Mouse (Mus musculus): ENCODE data around the gene Fignl1.

Fignl1 gene

DNA sequence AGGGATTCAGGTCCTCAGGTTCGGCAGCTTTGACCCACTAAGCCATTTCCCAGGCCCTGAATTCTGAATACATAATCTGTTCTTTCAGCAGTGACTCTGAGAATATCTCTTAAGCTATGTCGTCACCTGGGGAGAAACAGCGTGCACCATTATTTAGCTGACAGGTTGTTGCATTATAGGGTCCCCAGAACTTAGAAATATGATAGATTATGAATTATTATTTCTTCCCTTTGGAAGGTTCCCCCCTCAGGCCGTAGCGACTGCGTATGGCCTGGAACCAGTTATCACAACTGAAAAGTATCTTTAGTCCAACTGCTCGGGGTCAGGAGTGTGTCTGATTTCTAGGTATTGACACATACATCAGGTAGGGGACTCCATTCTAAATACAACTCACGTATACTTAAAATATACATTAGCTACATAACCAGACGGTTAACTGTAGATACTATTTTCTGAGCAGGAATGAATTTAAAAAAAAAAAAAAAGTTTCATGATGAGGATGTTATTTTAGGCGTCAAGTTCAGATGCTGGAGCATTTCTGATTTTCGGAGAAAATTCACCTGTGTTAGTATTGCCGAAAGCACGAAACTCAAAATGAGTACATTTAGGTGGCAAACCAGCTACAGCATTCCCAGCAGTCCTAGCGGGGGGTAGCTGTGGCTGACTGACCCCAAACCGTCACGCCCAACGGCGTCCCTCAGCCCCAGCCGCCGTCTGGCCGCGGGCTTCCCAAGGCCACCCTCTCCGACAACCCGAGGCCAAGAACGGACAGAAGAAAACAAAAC, 535 bp downstream of the Fignl1 start:
- no peak for DNase-seq

- no peak for DNase-seq
Measured at GRCm38 (mm10) chr11:11805951-11806350, 2.8 kb downstream of the Fignl1 start.

- DNase-seq: no peak
Measured at GRCm38 (mm10) chr11:11804421-11804820, 4.3 kb downstream of the Fignl1 start.

DNA sequence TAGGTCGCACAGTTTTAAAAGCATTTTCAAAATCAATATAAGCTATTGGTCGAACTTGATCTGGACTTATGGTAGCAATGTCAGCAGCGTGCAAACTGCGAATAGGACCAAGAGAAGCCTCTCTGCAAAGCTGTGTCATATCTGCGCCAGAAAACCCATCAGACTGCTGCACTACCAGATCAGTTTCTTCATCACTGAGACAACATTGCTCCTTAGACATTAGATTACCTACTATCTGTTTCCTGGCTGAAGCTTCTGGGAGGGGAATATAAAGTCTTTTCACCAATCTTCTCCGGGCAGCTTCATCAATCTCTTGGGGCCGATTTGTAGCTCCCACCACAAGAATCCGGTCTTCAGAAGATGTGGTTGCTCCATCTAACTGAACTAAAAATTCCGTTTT, 7.7 kb downstream of the Fignl1 start:
- DNase-seq: no peak

- no peak for DNase-seq
Measured at GRCm38 (mm10) chr11:11800304-11800703, 8.5 kb downstream of the Fignl1 start.

GRCm38 (mm10) chr11:11798690-11799089, 10.1 kb downstream of the Fignl1 start:
- DNase-seq: no peak

DNA sequence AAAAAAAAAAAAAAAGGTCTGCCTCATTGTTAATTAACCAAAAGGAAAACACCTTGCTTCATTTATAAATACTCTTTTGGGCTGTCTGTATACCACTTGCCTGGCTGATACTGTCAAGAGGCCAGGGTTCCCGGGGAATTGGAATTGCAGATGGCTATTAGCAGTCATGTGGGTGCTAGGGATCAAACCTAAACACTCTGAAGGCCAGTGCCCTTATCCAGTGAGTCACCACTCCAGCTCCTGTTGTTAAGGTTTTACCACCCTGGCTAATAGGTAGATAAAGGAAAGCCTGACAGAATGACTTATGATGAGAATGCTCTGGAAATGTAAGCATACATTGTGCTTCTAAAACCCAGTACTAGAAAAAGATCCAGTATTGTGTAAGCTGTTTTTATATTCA, 14.1 kb downstream of the Fignl1 start:
- no peak for DNase-seq

DNA sequence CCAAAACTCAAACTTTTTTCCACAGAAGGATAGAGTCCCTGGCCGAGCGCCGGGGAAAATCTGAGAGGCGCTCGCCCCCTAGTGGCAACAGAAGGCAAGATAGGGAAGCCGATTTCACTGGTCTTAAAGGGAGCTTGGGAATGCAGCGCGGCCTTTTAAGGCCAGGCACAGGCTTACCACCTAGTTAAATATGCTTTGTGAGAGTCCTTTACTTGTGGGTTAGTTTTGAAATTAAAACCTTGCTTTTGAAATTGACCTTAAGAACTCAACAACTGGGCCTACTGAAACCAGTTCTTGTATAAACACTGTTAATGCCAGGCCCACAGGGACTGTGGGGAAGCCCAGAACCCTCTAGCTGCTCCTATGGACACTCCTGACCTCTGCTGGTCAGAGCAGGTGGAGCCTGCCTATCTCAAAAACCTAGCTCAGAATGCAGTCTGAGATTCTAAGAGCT, 20.2 kb downstream of the Fignl1 start:
- DNase-seq: peak; percentile 76 to 78

DNA sequence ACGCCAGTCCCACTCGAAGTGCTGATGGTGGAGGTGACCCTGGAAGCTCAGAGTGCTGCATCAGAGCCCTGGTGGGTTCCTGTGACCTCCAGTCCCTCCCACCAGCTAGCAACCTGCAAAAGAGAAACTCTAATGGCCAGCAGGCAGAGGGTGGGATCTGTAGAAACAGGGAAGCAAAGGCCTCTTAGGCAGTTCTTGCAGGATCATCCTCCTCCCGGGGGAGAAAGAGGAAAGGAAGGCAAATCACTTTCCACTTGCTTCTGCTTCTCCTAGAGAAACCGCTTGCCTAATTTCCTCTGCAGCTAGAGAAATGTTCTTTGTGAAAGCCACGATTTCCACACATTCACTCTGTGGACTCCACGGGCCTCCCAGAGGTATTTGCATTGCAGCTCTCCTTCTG, 23.3 kb downstream of the Fignl1 start:
- DNase-seq: no peak

GRCm38 (mm10) chr11:11781728-11782127, 27.0 kb downstream of the Fignl1 start:
- DNase-seq: no peak

DNA sequence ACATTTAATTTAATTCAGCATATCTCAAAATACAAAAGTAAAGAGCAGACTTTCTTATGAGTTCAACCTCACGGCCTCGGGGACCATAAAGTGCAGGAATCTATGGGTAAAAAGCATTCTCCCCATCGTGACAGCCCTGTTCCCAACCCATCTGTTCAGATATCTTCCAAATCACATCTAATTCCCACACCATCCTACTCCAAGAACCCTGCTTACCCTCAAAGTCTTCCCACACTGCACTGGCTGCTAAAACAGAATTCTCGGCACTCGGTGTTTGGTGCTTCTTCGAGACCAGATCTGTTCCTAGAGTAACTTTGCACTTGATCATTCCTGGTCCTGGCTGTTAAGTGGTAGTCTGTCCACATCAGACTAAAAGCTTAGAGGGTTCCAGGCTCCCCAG, 30.4 kb downstream of the Fignl1 start:
- DNase-seq: no peak

- DNase-seq: no peak
Measured at GRCm38 (mm10) chr11:11777796-11778195, 31.0 kb downstream of the Fignl1 start.

- no peak for DNase-seq
Measured at GRCm38 (mm10) chr11:11777246-11777645, 31.5 kb downstream of the Fignl1 start.

DNA sequence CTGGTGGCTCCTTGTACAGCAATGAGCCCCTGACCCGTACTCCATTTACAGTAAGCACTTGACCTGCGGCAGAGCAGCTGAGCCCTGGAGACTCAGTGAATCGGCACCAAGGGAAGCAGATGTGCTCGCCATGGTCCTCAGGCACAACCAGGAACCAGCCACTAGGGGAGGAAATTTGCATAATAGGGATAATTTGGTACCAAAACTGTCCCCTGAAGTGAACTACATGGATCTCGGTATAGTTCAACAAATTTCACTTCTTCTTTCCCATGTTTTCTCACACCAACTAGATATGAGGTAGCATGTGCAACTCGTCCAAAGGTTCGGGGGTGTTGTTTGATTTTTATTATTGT, 32.0 kb downstream of the Fignl1 start:
- DNase-seq: no peak

GRCm38 (mm10) chr11:11776071-11776821, 32.5 kb downstream of the Fignl1 start:
- no peak for DNase-seq

DNA sequence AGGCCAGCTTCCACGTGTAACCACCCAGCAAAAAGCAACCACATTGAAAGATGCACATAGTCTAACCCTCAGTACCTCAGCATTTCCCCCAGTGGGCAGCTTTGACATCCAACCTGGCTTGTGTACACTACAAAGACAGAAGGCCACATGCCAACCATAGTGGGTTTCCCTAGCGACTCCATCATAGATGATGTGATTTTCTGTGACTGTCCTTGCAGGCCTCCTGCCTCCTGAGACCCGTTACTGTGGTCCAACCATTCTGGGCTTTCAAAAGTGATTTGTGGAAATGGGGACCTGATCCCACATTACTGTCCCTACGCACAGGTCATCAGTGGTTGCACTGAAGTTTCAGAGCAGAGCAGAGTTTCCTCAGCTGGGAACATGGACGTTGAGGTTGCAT, 33.9 kb downstream of the Fignl1 start:
- no peak for DNase-seq

DNA sequence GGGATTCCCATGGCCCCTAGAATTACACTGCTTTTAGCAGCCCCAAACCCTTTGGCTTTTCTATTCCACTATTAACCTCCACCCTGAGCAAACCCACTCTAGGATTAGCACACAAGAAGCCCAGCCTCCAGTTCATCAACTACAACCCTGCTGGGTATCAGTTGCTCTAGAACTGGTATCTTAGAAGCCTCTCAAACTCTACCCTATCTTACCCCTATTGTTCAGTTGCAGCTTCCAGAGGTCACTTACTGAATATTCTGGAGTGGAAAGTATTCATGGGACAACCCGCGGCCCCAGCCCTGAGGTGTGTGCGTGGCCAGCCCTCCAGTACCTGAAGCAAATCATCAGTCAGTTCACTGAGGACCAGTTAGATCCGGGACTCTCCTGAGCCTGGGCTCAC, 34.4 kb downstream of the Fignl1 start:
- DNase-seq: no peak

DNA sequence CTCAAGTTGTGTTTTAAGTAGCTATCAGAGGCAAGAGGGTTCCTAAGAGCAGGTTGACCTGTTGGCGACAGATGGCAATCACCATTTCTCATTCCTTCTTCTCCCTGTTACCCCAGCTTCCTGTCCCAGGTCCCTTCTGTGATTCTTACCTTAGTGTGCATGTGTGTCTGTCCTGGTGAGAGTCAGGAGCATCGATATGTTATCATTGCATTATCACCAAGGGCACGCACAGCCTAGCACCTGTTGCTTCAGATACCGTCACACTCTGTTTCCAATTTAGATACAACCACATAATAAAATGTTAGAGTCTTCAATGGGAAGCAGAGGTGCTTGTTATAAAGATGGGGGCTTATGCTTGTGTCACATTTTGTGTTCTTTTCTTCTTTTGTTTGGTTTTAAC, 36.6 kb downstream of the Fignl1 start:
- DNase-seq: no peak

DNA sequence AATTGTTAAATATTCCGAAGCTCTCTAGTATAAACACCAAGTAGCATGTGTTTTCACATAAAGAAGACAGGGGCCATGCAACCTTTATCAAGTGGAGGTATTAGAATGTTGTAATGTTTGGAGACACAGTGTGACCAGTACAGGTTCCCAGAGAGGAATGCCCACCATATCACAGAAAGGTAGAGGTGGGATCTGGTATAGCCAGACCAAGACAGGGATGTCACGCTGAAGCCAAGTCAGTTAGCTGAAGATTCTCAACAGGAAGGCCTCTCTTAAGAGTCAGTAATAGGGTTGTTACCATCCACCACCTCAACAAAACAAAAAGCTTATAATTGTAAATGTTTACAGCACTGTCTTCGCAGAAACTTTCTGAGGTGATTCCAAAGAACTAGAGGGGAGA, 38.1 kb downstream of the Fignl1 start:
- no peak for DNase-seq

GRCm38 (mm10) chr11:11769281-11769680, 39.5 kb downstream of the Fignl1 start:
- DNase-seq: no peak

- no peak for DNase-seq
Measured at GRCm38 (mm10) chr11:11768057-11768456, 40.7 kb downstream of the Fignl1 start.

GRCm38 (mm10) chr11:11766736-11767135, 42.0 kb downstream of the Fignl1 start:
- no peak for DNase-seq

DNA sequence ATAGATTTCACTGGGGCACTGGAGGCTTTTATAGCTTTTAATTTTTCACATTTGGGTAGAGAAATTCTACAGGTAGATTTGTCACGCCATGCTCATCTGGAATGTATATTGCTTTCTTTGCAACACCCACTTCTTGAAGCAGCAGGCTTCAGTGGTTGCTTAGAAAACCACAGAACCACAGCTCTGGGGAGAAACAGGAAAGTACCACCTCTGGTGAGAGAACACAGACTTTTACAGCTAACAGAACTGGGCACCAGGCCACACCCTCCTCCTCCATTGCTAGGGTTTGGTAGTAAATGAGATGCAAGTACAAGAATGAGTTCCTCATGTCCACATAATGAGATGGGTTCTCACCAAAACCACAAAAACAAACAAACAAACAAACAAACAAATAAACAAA, 42.7 kb downstream of the Fignl1 start:
- peak; percentile 40 to 48 for DNase-seq

GRCm38 (mm10) chr11:11765414-11765813, 43.3 kb downstream of the Fignl1 start:
- DNase-seq: no peak
